Mouse (Mus musculus) myocyte (in vitro differentiated cells): ENCODE measurements around the gene G6pc. TPM values are rescaled to one million over a fixed set of nuclear protein-coding genes. Genes with fewer than 3 reads are reported as not detected.
"Not testable (repeated sequence)": the region's sequence is repeated elsewhere in the genome, so short reads cannot be mapped to it uniquely, and the experiment has no call there.

Experiments
- H3K27me3 ChIP-seq: one replicate; pipeline ENCODE4 v1.6.1; 2011; ENCODE audit not compliant: control insufficient read depth, insufficient read depth, insufficient read length
- H3K36me3 ChIP-seq: one replicate; pipeline ENCODE4 v1.6.1; 2011; ENCODE audit not compliant: control insufficient read depth, insufficient read depth
- H3K4me2 ChIP-seq: one replicate; pipeline ENCODE4 v1.6.1; 2011; ENCODE audit warnings: low read depth, control low read depth
- H3K4me3 ChIP-seq: one replicate; pipeline ENCODE4 v1.5.1; 2011; ENCODE audit warnings: mild to moderate bottlenecking, control low read depth, moderate library complexity
- H3K79me2 ChIP-seq: one replicate; pipeline ENCODE4 v1.6.1; 2011; ENCODE audit not compliant: control insufficient read depth, insufficient read depth
- H3ac ChIP-seq: one replicate; pipeline ENCODE4 v1.6.1; 2011; ENCODE audit not compliant: control insufficient read depth, insufficient read length
- CEBPB ChIP-seq: IDR thresholded peaks from 2 replicates; pipeline ENCODE4 v1.6.1; 2011; ENCODE audit warnings: mild to moderate bottlenecking, moderate library complexity; ENCODE audit not compliant: poor library complexity, insufficient read depth, severe bottlenecking
- E2F4 ChIP-seq: IDR thresholded peaks from one replicate; pipeline ENCODE4 v1.6.1; 2011; ENCODE audit warnings: mild to moderate bottlenecking, control low read depth, moderate library complexity; ENCODE audit not compliant: insufficient read depth
- MAX ChIP-seq: IDR thresholded peaks from one replicate; pipeline ENCODE4 v1.6.1; 2011; ENCODE audit warnings: low read depth, mild to moderate bottlenecking, control low read depth
- MYOD1 ChIP-seq, 3 experiments: IDR thresholded peaks; one replicate each; pipeline ENCODE4 v1.6.1; 2011; ENCODE audit warnings: control low read depth in 2 of 3, low read depth in 2 of 3, mild to moderate bottlenecking in 2 of 3, moderate library complexity in 1 of 3; ENCODE audit not compliant: insufficient read length in 2 of 3, control insufficient read depth in 1 of 3
- MYOG ChIP-seq, 3 experiments: IDR thresholded peaks; one replicate each; pipeline ENCODE4 v1.6.1; 2011; ENCODE audit warnings: control low read depth in 2 of 3, low read depth in 2 of 3, mild to moderate bottlenecking in 2 of 3; ENCODE audit not compliant: insufficient read length in 2 of 3, control insufficient read depth in 1 of 3, insufficient read depth in 1 of 3
- POLR2A ChIP-seq: IDR thresholded peaks from one replicate; pipeline ENCODE4 v1.6.1; 2011; ENCODE audit warnings: low read depth, mild to moderate bottlenecking, control low read depth, moderate library complexity; ENCODE audit not compliant: insufficient read length
- POLR2AphosphoS2 ChIP-seq: IDR thresholded peaks from one replicate; pipeline ENCODE4 v1.6.1; 2011; ENCODE audit warnings: low read depth, control low read depth; ENCODE audit not compliant: insufficient read length
- REST ChIP-seq: IDR thresholded peaks from one replicate; pipeline ENCODE4 v1.6.1; 2011; ENCODE audit warnings: mild to moderate bottlenecking, control low read depth, moderate library complexity; ENCODE audit not compliant: insufficient read depth, insufficient read length
- SRF ChIP-seq: IDR thresholded peaks from one replicate; pipeline ENCODE4 v1.6.1; 2011; ENCODE audit warnings: low read depth; ENCODE audit not compliant: control insufficient read depth, insufficient read length
- TCF12 ChIP-seq: IDR thresholded peaks from one replicate; pipeline ENCODE4 v1.6.1; 2011; ENCODE audit warnings: mild to moderate bottlenecking, control low read depth; ENCODE audit not compliant: poor library complexity, insufficient read depth, severe bottlenecking
- TCF3 ChIP-seq: IDR thresholded peaks from one replicate; pipeline ENCODE4 v1.6.1; 2011; ENCODE audit warnings: low read depth, control low read depth; ENCODE audit not compliant: insufficient read length
- USF1 ChIP-seq: IDR thresholded peaks from one replicate; pipeline ENCODE4 v1.6.1; 2011; ENCODE audit warnings: low read depth, mild to moderate bottlenecking, control low read depth, moderate library complexity
- polyA plus RNA-seq: library from polyadenylated mRNA; unstranded; fragments of >200 nt; fragmentation: generic; extraction: Trizol; gene quantifications from one replicate; pipeline ENCODE4 v1.2.1, GENCODE M21; 2012; ENCODE audit warnings: missing spikeins

The G6pc gene
- polyA plus RNA-seq, 1 experiment: not detected

GRCm38 (mm10) chr11:101327311-101327710 lies 40.0 kb upstream of the G6pc start:
- H3K36me3 ChIP-seq: peaks cover 22% of the 10 kb centered on the region
- H3K4me3 ChIP-seq: no peak overlapping the region
- no peak overlapping the region for H3ac ChIP-seq
- H3K79me2 ChIP-seq: no peaks in the 10 kb centered on the region
- TF ChIP-seq POLR2A (no peak), POLR2AphosphoS2 (no peak), MYOD1 (IDR thresholded peaks at IDR 0.05; ENCODE audit: control insufficient read depth in 1 of 3, insufficient read length in 2 of 3, low read depth in 2 of 3) (no peak), TCF3 (no peak), CEBPB (no peak)
- no peaks in the 10 kb centered on the region for H3K27me3 ChIP-seq
- no peak overlapping the region for H3K4me2 ChIP-seq

- H3ac ChIP-seq: no peak overlapping the region
- TF ChIP-seq POLR2AphosphoS2 (no peak), TCF12 (no peak), MYOD1 (IDR thresholded peaks at IDR 0.05; ENCODE audit: control insufficient read depth in 1 of 3, insufficient read length in 2 of 3, low read depth in 2 of 3) (no peak), MAX (no peak), MYOG (IDR thresholded peaks at IDR 0.05; ENCODE audit: control insufficient read depth in 1 of 3, insufficient read depth in 1 of 3, insufficient read length in 2 of 3, low read depth in 2 of 3) (no peak), REST (no peak), SRF (no peak), USF1 (no peak), POLR2A (no peak), E2F4 (no peak), TCF3 (no peak), CEBPB (no peak)
- H3K27me3 ChIP-seq: no peaks in the 10 kb centered on the region
- no peak overlapping the region for H3K4me3 ChIP-seq
- peaks cover 8% of the 10 kb centered on the region for H3K36me3 ChIP-seq
- no peak overlapping the region for H3K4me2 ChIP-seq
- H3K79me2 ChIP-seq: no peaks in the 10 kb centered on the region
Observed at GRCm38 (mm10) chr11:101328941-101329635, 38.3 kb upstream of the G6pc start.

DNA sequence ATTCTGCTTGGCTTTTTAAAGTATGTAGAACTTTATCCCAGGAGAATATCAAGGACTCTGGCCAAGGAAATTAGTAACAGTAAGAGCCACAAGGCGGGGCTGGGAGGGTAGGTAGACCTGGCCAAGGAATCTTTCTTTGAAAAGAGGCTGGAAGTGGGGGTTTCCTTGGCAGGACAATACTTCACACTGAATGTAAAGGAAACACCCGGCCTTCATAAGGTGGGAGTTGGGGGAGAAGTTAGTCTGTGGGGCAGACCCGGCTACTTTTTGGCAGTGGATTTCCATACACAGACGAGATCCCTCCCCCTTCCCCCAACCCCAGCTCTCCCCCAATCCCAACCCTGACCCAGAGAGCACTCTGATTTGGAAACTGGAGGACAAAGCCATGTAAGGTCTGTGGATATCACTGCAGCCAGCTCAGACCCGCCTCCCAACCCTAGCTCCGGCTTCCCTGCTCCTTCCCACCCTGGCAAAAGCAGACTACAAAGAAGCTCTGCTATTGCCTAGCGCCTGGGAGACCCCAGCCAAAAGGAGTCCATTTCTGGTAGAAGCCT lies 36.9 kb upstream of the G6pc start, which contains the start of gene Aoc3:
Gene Aoc3, plus strand, starts transcription at position 235 of the 554 bp plus-strand sequence.
- no peaks in the 10 kb centered on the region for H3K36me3 ChIP-seq
- no peaks in the 10 kb centered on the region for H3K79me2 ChIP-seq
- H3K4me2 ChIP-seq: no peak within 1 kb of the TSS
- H3K4me3 ChIP-seq: no peak within 1 kb of the TSS
- TF ChIP-seq CEBPB (no peak), POLR2AphosphoS2 (no peak)
- H3K27me3 ChIP-seq: no peaks in the 10 kb centered on the region
- H3ac ChIP-seq: no peak within 1 kb of the TSS

DNA sequence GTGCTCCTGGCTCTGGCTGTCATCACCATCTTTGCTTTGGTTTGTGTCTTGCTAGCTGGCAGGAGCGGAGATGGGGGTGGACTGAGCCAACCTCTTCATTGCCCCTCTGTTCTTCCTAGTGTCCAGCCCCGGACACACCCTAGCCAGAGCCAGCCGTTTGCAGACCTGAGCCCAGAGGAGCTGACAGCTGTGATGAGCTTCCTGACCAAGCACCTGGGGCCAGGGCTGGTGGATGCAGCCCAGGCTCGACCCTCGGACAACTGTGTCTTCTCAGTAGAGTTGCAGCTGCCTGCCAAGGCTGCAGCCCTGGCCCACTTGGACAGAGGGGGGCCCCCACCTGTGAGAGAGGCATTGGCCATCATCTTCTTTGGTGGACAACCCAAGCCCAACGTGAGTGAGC lies 36.4 kb upstream of the G6pc start:
- H3K27me3 ChIP-seq, H3K4me2 ChIP-seq, H3ac ChIP-seq, H3K4me3 ChIP-seq, H3K36me3 ChIP-seq, H3K79me2 ChIP-seq: not testable (repeated sequence)

GRCm38 (mm10) chr11:101332537-101332936 lies 34.8 kb upstream of the G6pc start:
- no peak overlapping the region for H3K4me3 ChIP-seq
- TF ChIP-seq MYOD1 (IDR thresholded peaks at IDR 0.05; ENCODE audit: control insufficient read depth in 1 of 3, insufficient read length in 2 of 3, low read depth in 2 of 3) (no peak), POLR2AphosphoS2 (no peak), CEBPB (no peak), TCF12 (no peak), SRF (no peak), MAX (no peak), E2F4 (no peak), TCF3 (no peak), REST (no peak), USF1 (no peak), MYOG (IDR thresholded peaks at IDR 0.05; ENCODE audit: control insufficient read depth in 1 of 3, insufficient read depth in 1 of 3, insufficient read length in 2 of 3, low read depth in 2 of 3) (no peak), POLR2A (no peak)
- H3K79me2 ChIP-seq: no peaks in the 10 kb centered on the region
- no peaks in the 10 kb centered on the region for H3K36me3 ChIP-seq
- H3K4me2 ChIP-seq: no peak overlapping the region
- H3K27me3 ChIP-seq: no peaks in the 10 kb centered on the region
- no peak overlapping the region for H3ac ChIP-seq

- Histone ChIP-seq H3ac (no peak overlapping the region), H3K4me3 (no peak overlapping the region), H3K36me3 (no peaks in the 10 kb centered on the region), H3K79me2 (no peaks in the 10 kb centered on the region), H3K4me2 (no peak overlapping the region), H3K27me3 (no peaks in the 10 kb centered on the region)
- no peak for TF ChIP-seq USF1
- TF ChIP-seq CEBPB: no peak
- TF ChIP-seq MYOG (IDR thresholded peaks at IDR 0.05; ENCODE audit: control insufficient read depth in 1 of 3, insufficient read depth in 1 of 3, insufficient read length in 2 of 3, low read depth in 2 of 3): no peak
- TF ChIP-seq SRF: no peak
- no peak for TF ChIP-seq POLR2A
- no peak for TF ChIP-seq MAX
- no peak for TF ChIP-seq MYOD1 (IDR thresholded peaks at IDR 0.05; ENCODE audit: control insufficient read depth in 1 of 3, insufficient read length in 2 of 3, low read depth in 2 of 3)
- TF ChIP-seq TCF3: no peak
- no peak for TF ChIP-seq TCF12
- TF ChIP-seq E2F4: no peak
- TF ChIP-seq POLR2AphosphoS2: no peak
Observed at GRCm38 (mm10) chr11:101334023-101334422, 33.3 kb upstream of the G6pc start.
